Mouse (Mus musculus): Measurements from ENCODE around the gene Uba1. TPM values are rescaled to one million over a fixed set of nuclear protein-coding genes. Genes with fewer than 3 reads are reported as not detected.

Uba1 gene
- polyA plus RNA-seq (2012; fragmentation: generic; extraction: Trizol) = 298 TPM
- long read RNA-seq, experiment 1, full-length matches to known transcripts = 88 of 135 reads
- long read RNA-seq, experiment 1, partial matches to known transcripts = 34 of 135 reads
- long read RNA-seq, experiment 1, other reads (novel, unspliced or antisense) = 13 of 135 reads
- long read RNA-seq, experiment 2, full-length matches to known transcripts = 2,085 of 2,324 reads
- long read RNA-seq, experiment 2, partial matches to known transcripts = 107 of 2,324 reads
- long read RNA-seq, experiment 2, other reads (novel, unspliced or antisense) = 132 of 2,324 reads

GRCm38 (mm10) chrX:20658026-20658652 lies at the start of gene Uba1:
Uba1 (plus strand) TSS chrX:20658326.
- Histone ChIP-seq H3K79me3 (ENCODE audit: low read depth) (peaks cover 2% of the 10 kb centered on the region), H3K36me3 (ENCODE audit: control insufficient read depth, insufficient read depth) (no peaks in the 10 kb centered on the region), H3ac (ENCODE audit: control insufficient read depth, insufficient read length, low read depth) (peak within 1 kb of the TSS; percentile 83), H3K79me2 (ENCODE audit: control insufficient read depth, insufficient read depth) (peaks cover 10% of the 10 kb centered on the region), H3K27me3 (ENCODE audit: control insufficient read depth, insufficient read depth, insufficient read length) (no peaks in the 10 kb centered on the region), H3K4me3 (ENCODE audit: insufficient read depth, poor library complexity, severe bottlenecking) (peak within 1 kb of the TSS; percentile 39)
- TF ChIP-seq USF1 (IDR thresholded peaks at IDR 0.05; ENCODE audit: low read depth) (peak; percentile 62), MAX (IDR thresholded peaks at IDR 0.05) (peak; percentile 79), CTCF (IDR thresholded peaks at IDR 0.05; ENCODE audit: control insufficient read depth, insufficient read depth, insufficient read length) (no peak), MYOD1 (IDR thresholded peaks at IDR 0.05; ENCODE audit: control insufficient read depth, insufficient read length, low read depth) (no peak)

- TF ChIP-seq CEBPB (IDR thresholded peaks at IDR 0.05; ENCODE audit: low read depth) (no peak), CTCF (IDR thresholded peaks at IDR 0.05; ENCODE audit: control insufficient read depth, insufficient read depth, insufficient read length) (no peak), USF1 (IDR thresholded peaks at IDR 0.05; ENCODE audit: low read depth) (no peak), MAX (IDR thresholded peaks at IDR 0.05) (no peak), MYOG (IDR thresholded peaks at IDR 0.05; ENCODE audit: control insufficient read depth, extremely low read depth, insufficient read length) (no peak), FOSL1 (IDR thresholded peaks at IDR 0.05; ENCODE audit: insufficient read depth, low read length, poor library complexity, severe bottlenecking) (no peak), MYOD1 (IDR thresholded peaks at IDR 0.05; ENCODE audit: control insufficient read depth, insufficient read length, low read depth) (no peak)
- H3K79me2 ChIP-seq (ENCODE audit: control insufficient read depth, insufficient read depth) = no peaks in the 10 kb centered on the region
- no peaks in the 10 kb centered on the region for H3K27me3 ChIP-seq (ENCODE audit: control insufficient read depth, insufficient read depth, insufficient read length)
- H3K36me3 ChIP-seq (ENCODE audit: control insufficient read depth, insufficient read depth) = no peaks in the 10 kb centered on the region
- no peak overlapping the region for H3K4me3 ChIP-seq (ENCODE audit: insufficient read depth, poor library complexity, severe bottlenecking)
- no peak overlapping the region for H3ac ChIP-seq (ENCODE audit: control insufficient read depth, insufficient read length, low read depth)
- H3K79me3 ChIP-seq (ENCODE audit: low read depth) = no peaks in the 10 kb centered on the region
Measured at GRCm38 (mm10) chrX:20608500-20608899, 49.6 kb upstream of the Uba1 start.

- peak overlapping the region; percentile 45 for H3K4me3 ChIP-seq (ENCODE audit: insufficient read depth, poor library complexity, severe bottlenecking)
- no peaks in the 10 kb centered on the region for H3K27me3 ChIP-seq (ENCODE audit: control insufficient read depth, insufficient read depth, insufficient read length)
- TF ChIP-seq CTCF (IDR thresholded peaks at IDR 0.05; ENCODE audit: control insufficient read depth, insufficient read depth, insufficient read length) (no peak), MYOG (IDR thresholded peaks at IDR 0.05; ENCODE audit: control insufficient read depth, extremely low read depth, insufficient read length) (no peak), MAX (IDR thresholded peaks at IDR 0.05) (no peak), CEBPB (IDR thresholded peaks at IDR 0.05; ENCODE audit: low read depth) (no peak)
- peak overlapping the region; percentile 71 for H3ac ChIP-seq (ENCODE audit: control insufficient read depth, insufficient read length, low read depth)
- H3K36me3 ChIP-seq (ENCODE audit: control insufficient read depth, insufficient read depth) = peaks cover 11% of the 10 kb centered on the region
- H3K79me2 ChIP-seq (ENCODE audit: control insufficient read depth, insufficient read depth) = peaks cover 61% of the 10 kb centered on the region
- H3K79me3 ChIP-seq (ENCODE audit: low read depth) = peaks cover 40% of the 10 kb centered on the region
Measured at GRCm38 (mm10) chrX:20616861-20617175, 41.3 kb upstream of the Uba1 start.

GRCm38 (mm10) chrX:20617176-20617902 lies 40.8 kb upstream of the Uba1 start, which contains the start of the genes Rbm10 and Ndufb11:
Rbm10 (plus strand) TSS chrX:20617503.
Ndufb11 (minus strand) TSS chrX:20617619.
- H3K79me2 ChIP-seq (ENCODE audit: control insufficient read depth, insufficient read depth) = peaks cover 66% of the 10 kb centered on the region
- TF ChIP-seq MAX (IDR thresholded peaks at IDR 0.05) (no peak), MYOD1 (IDR thresholded peaks at IDR 0.05; ENCODE audit: control insufficient read depth, insufficient read length, low read depth) (no peak), USF1 (IDR thresholded peaks at IDR 0.05; ENCODE audit: low read depth) (no peak), CTCF (IDR thresholded peaks at IDR 0.05; ENCODE audit: control insufficient read depth, insufficient read depth, insufficient read length) (no peak), FOSL1 (IDR thresholded peaks at IDR 0.05; ENCODE audit: insufficient read depth, low read length, poor library complexity, severe bottlenecking) (no peak), MYOG (IDR thresholded peaks at IDR 0.05; ENCODE audit: control insufficient read depth, extremely low read depth, insufficient read length) (no peak), CEBPB (IDR thresholded peaks at IDR 0.05; ENCODE audit: low read depth) (no peak)
- H3K4me3 ChIP-seq (ENCODE audit: insufficient read depth, poor library complexity, severe bottlenecking) = peak within 1 kb of the TSS; percentile 56
- H3ac ChIP-seq (ENCODE audit: control insufficient read depth, insufficient read length, low read depth) = peak within 1 kb of the TSS; percentile 96
- peaks cover 15% of the 10 kb centered on the region for H3K36me3 ChIP-seq (ENCODE audit: control insufficient read depth, insufficient read depth)
- H3K27me3 ChIP-seq (ENCODE audit: control insufficient read depth, insufficient read depth, insufficient read length) = no peaks in the 10 kb centered on the region
- peaks cover 42% of the 10 kb centered on the region for H3K79me3 ChIP-seq (ENCODE audit: low read depth)

- TF ChIP-seq MAX (IDR thresholded peaks at IDR 0.05) (no peak), USF1 (IDR thresholded peaks at IDR 0.05; ENCODE audit: low read depth) (no peak), CEBPB (IDR thresholded peaks at IDR 0.05; ENCODE audit: low read depth) (no peak), MYOG (IDR thresholded peaks at IDR 0.05; ENCODE audit: control insufficient read depth, extremely low read depth, insufficient read length) (no peak), FOSL1 (IDR thresholded peaks at IDR 0.05; ENCODE audit: insufficient read depth, low read length, poor library complexity, severe bottlenecking) (no peak), MYOD1 (IDR thresholded peaks at IDR 0.05; ENCODE audit: control insufficient read depth, insufficient read length, low read depth) (no peak), CTCF (IDR thresholded peaks at IDR 0.05; ENCODE audit: control insufficient read depth, insufficient read depth, insufficient read length) (no peak)
- Histone ChIP-seq H3K4me3 (ENCODE audit: insufficient read depth, poor library complexity, severe bottlenecking) (peak overlapping the region; percentile 56), H3K27me3 (ENCODE audit: control insufficient read depth, insufficient read depth, insufficient read length) (no peaks in the 10 kb centered on the region), H3K36me3 (ENCODE audit: control insufficient read depth, insufficient read depth) (peaks cover 17% of the 10 kb centered on the region), H3K79me2 (ENCODE audit: control insufficient read depth, insufficient read depth) (peaks cover 72% of the 10 kb centered on the region), H3K79me3 (ENCODE audit: low read depth) (peaks cover 47% of the 10 kb centered on the region), H3ac (ENCODE audit: control insufficient read depth, insufficient read length, low read depth) (peak overlapping the region; percentile 96)
Measured at GRCm38 (mm10) chrX:20617903-20618399, 40.2 kb upstream of the Uba1 start.
